Mouse (Mus musculus) lung, embryonic 15.5 days (tissue): Measurements from ENCODE around the gene Ppfia3. TPM values are rescaled to one million over a fixed set of nuclear protein-coding genes. Genes with fewer than 3 reads are reported as not detected.

Experiments
- ATAC-seq: fragments of 200-750 bp; cut with Nextera tagmentation; 2 replicates; pipeline ENCODE4 v1.8.0; 2017; ENCODE audit warnings: moderate number of reproducible peaks, borderline replicate concordance; ENCODE audit not compliant: low FRiP score, low TSS enrichment; ENCODE audit errors: extremely low read depth
- H3K27ac ChIP-seq: fragments of 300-500 bp; sonication (generic); 2 replicates; pipeline ENCODE4 v1.5.1; 2015; ENCODE audit warnings: moderate library complexity, mild to moderate bottlenecking, inconsistent platforms
- H3K27me3 ChIP-seq: fragments of 300-500 bp; sonication (generic); 2 replicates; pipeline ENCODE4 v1.6.1; 2015; ENCODE audit warnings: inconsistent platforms
- H3K36me3 ChIP-seq: fragments of 300-500 bp; sonication (generic); 2 replicates; pipeline ENCODE4 v1.6.1; 2015; ENCODE audit warnings: inconsistent platforms
- H3K4me1 ChIP-seq: fragments of 300-500 bp; sonication (generic); 2 replicates; pipeline ENCODE4 v1.6.1; 2015; ENCODE audit warnings: inconsistent platforms
- H3K4me2 ChIP-seq: fragments of 300-500 bp; sonication (generic); 2 replicates; pipeline ENCODE4 v1.6.1; 2015; ENCODE audit warnings: inconsistent platforms, mild to moderate bottlenecking, moderate library complexity
- H3K4me3 ChIP-seq: fragments of 300-500 bp; sonication (generic); 2 replicates; pipeline ENCODE4 v1.5.1; 2015; ENCODE audit warnings: mild to moderate bottlenecking, inconsistent platforms
- H3K9ac ChIP-seq: fragments of 300-500 bp; sonication (generic); 2 replicates; pipeline ENCODE4 v1.6.1; 2015; ENCODE audit warnings: inconsistent platforms
- H3K9me3 ChIP-seq: fragments of 300-500 bp; sonication (generic); 2 replicates; pipeline ENCODE4 v1.6.1; 2016; ENCODE audit warnings: inconsistent platforms
- WGBS: fragments of 180-500 bp; shearing (Covaris S2); methylation state at CpG from one replicate; pipeline ENCODE4 v1.1.7; 2015; 5-methylcytosine and 5-hydroxymethylcytosine counted together
- polyA plus RNA-seq: library from polyadenylated mRNA; unstranded; fragments of >200 nt; fragmentation: Nextera tagmentation; extraction: Ambion mirVana; gene quantifications from 2 replicates; pipeline ENCODE4 v1.2.1, GENCODE M21; 2015

Ppfia3 gene
- polyA plus RNA-seq, 1 experiment from 2014 or later: 3.1 TPM

GRCm38 (mm10) chr7:45339410-45340065 lies 27.3 kb downstream of the Ppfia3 start:
- Histone ChIP-seq H3K4me3 (peak overlapping the region; percentile 55), H3K27me3 (no peaks in the 10 kb centered on the region), H3K4me2 (peak overlapping the region; percentile 91), H3K36me3 (no peaks in the 10 kb centered on the region), H3K4me1 (peaks cover 52% of the 10 kb centered on the region), H3K9me3 (no peaks in the 10 kb centered on the region), H3K27ac (peak overlapping the region; percentile 70), H3K9ac (peak overlapping the region; percentile 64)
- WGBS: 0% methylated on average over 35 of the region's 39 CpGs
- ATAC-seq: peak; percentile 82

GRCm38 (mm10) chr7:45338161-45338911 lies 28.5 kb downstream of the Ppfia3 start:
- peak overlapping the region; percentile 55; the same call in 1 of the 2 replicates for H3K4me3 ChIP-seq
- no peaks in the 10 kb centered on the region for H3K36me3 ChIP-seq
- WGBS: 3% methylated on average over 14 of the region's 14 CpGs
- peaks cover 57% of the 10 kb centered on the region for H3K4me1 ChIP-seq
- ATAC-seq: 0 out of 2 replicates have a peak, but pooled peaks have one; percentile 1
- H3K4me2 ChIP-seq: peak overlapping the region; percentile 91
- no peaks in the 10 kb centered on the region for H3K27me3 ChIP-seq
- H3K9me3 ChIP-seq: no peaks in the 10 kb centered on the region
- peak overlapping the region; percentile 38; the same call in 1 of the 2 replicates for H3K27ac ChIP-seq
- no peak overlapping the region for H3K9ac ChIP-seq

GRCm38 (mm10) chr7:45337469-45337868 lies 29.4 kb downstream of the Ppfia3 start:
- Histone ChIP-seq H3K9ac (no peak overlapping the region), H3K27ac (no peak overlapping the region), H3K4me1 (peaks cover 64% of the 10 kb centered on the region), H3K9me3 (no peaks in the 10 kb centered on the region), H3K4me3 (no peak overlapping the region), H3K27me3 (no peaks in the 10 kb centered on the region), H3K4me2 (no peak overlapping the region), H3K36me3 (no peaks in the 10 kb centered on the region)
- ATAC-seq: no peak
- WGBS: 14% methylated on average over 4 of the region's 4 CpGs

- 87% methylated on average over 4 of the region's 4 CpGs for WGBS
- Histone ChIP-seq H3K36me3 (no peaks in the 10 kb centered on the region), H3K9ac (no peak overlapping the region), H3K9me3 (no peaks in the 10 kb centered on the region), H3K4me2 (no peak overlapping the region), H3K4me1 (peaks cover 67% of the 10 kb centered on the region), H3K4me3 (no peak overlapping the region), H3K27ac (no peak overlapping the region), H3K27me3 (no peaks in the 10 kb centered on the region)
- no peak for ATAC-seq
Measured at GRCm38 (mm10) chr7:45336319-45336718, 30.5 kb downstream of the Ppfia3 start.

- no peak for ATAC-seq
- 24% methylated on average over 5 of the region's 5 CpGs for WGBS
- Histone ChIP-seq H3K27ac (peak within 1 kb of the TSS; percentile 94; the same call in 1 of the 2 replicates), H3K36me3 (no peaks in the 10 kb centered on the region), H3K4me1 (peaks cover 55% of the 10 kb centered on the region), H3K9ac (no peak within 1 kb of the TSS), H3K4me3 (no peak within 1 kb of the TSS), H3K4me2 (peak within 1 kb of the TSS; percentile 85; the same call in 1 of the 2 replicates), H3K27me3 (no peaks in the 10 kb centered on the region), H3K9me3 (no peaks in the 10 kb centered on the region)
Measured at GRCm38 (mm10) chr7:45335056-45335455, 31.8 kb downstream of the Ppfia3 start, which contains the start of gene Hrc. TSS of gene Hrc (plus strand) at chr7:45335290.

GRCm38 (mm10) chr7:45334605-45335004 lies 32.2 kb downstream of the Ppfia3 start:
- no peak overlapping the region for H3K9ac ChIP-seq
- H3K27me3 ChIP-seq: no peaks in the 10 kb centered on the region
- H3K27ac ChIP-seq: 0 out of 2 replicates have a peak overlapping the region, but pooled peaks have one; percentile 10
- H3K4me2 ChIP-seq: peak overlapping the region; percentile 85; the same call in 1 of the 2 replicates
- H3K4me1 ChIP-seq: peaks cover 50% of the 10 kb centered on the region
- no peak for ATAC-seq
- WGBS: 8% methylated on average over 3 of the region's 3 CpGs
- no peak overlapping the region for H3K4me3 ChIP-seq
- H3K36me3 ChIP-seq: no peaks in the 10 kb centered on the region
- no peaks in the 10 kb centered on the region for H3K9me3 ChIP-seq

- Histone ChIP-seq H3K4me2 (peak within 1 kb of the TSS; percentile 85), H3K9ac (peak within 1 kb of the TSS; percentile 72), H3K36me3 (no peaks in the 10 kb centered on the region), H3K27ac (peak within 1 kb of the TSS; percentile 94), H3K27me3 (no peaks in the 10 kb centered on the region), H3K9me3 (no peaks in the 10 kb centered on the region), H3K4me3 (peak within 1 kb of the TSS; percentile 63), H3K4me1 (peaks cover 39% of the 10 kb centered on the region)
- ATAC-seq: peak; percentile 78
- WGBS: under 1% methylated on average over 38 of the region's 38 CpGs
Measured at GRCm38 (mm10) chr7:45333431-45333982, 33.3 kb downstream of the Ppfia3 start, which contains the start of gene Trpm4. TSS of gene Trpm4 (minus strand) at chr7:45333780.

GRCm38 (mm10) chr7:45332685-45333425 lies 34.0 kb downstream of the Ppfia3 start:
- peak; percentile 64 for ATAC-seq
- WGBS: 1% methylated on average over 22 of the region's 22 CpGs
- H3K27ac ChIP-seq: peak overlapping the region; percentile 94

GRCm38 (mm10) chr7:45331502-45331901 lies 35.3 kb downstream of the Ppfia3 start:
- H3K9ac ChIP-seq: no peak overlapping the region
- no peak overlapping the region for H3K27ac ChIP-seq
- H3K4me2 ChIP-seq: no peak overlapping the region
- no peaks in the 10 kb centered on the region for H3K9me3 ChIP-seq
- WGBS: 70% methylated on average over 6 of the region's 6 CpGs
- no peak overlapping the region for H3K4me3 ChIP-seq
- peaks cover 27% of the 10 kb centered on the region for H3K4me1 ChIP-seq
- peaks cover 3% of the 10 kb centered on the region for H3K36me3 ChIP-seq
- ATAC-seq: no peak
- no peaks in the 10 kb centered on the region for H3K27me3 ChIP-seq

More at GRCm38 (mm10) chr7:45332685-45333425, 34.0 kb downstream of the Ppfia3 start:
- H3K4me2 ChIP-seq: peak overlapping the region; percentile 85
- H3K9me3 ChIP-seq: no peaks in the 10 kb centered on the region
- peak overlapping the region; percentile 72 for H3K9ac ChIP-seq
- no peaks in the 10 kb centered on the region for H3K36me3 ChIP-seq
- peak overlapping the region; percentile 63 for H3K4me3 ChIP-seq
- H3K4me1 ChIP-seq: peaks cover 33% of the 10 kb centered on the region
- no peaks in the 10 kb centered on the region for H3K27me3 ChIP-seq

- H3K36me3 ChIP-seq: peaks cover 21% of the 10 kb centered on the region
- H3K9me3 ChIP-seq: no peaks in the 10 kb centered on the region
- H3K9ac ChIP-seq: no peak overlapping the region
- no peak for ATAC-seq
- H3K4me1 ChIP-seq: peaks cover 13% of the 10 kb centered on the region
- no peak overlapping the region for H3K27ac ChIP-seq
- 78% methylated on average over 13 of the region's 13 CpGs for WGBS
- H3K4me2 ChIP-seq: no peak overlapping the region
- no peaks in the 10 kb centered on the region for H3K27me3 ChIP-seq
- no peak overlapping the region for H3K4me3 ChIP-seq
Measured at GRCm38 (mm10) chr7:45328841-45329475, 37.9 kb downstream of the Ppfia3 start.

- Histone ChIP-seq H3K27ac (no peak overlapping the region), H3K4me3 (no peak overlapping the region), H3K36me3 (peaks cover 28% of the 10 kb centered on the region), H3K4me2 (no peak overlapping the region), H3K9me3 (no peaks in the 10 kb centered on the region), H3K4me1 (no peaks in the 10 kb centered on the region), H3K9ac (no peak overlapping the region), H3K27me3 (no peaks in the 10 kb centered on the region)
- ATAC-seq: no peak
Measured at GRCm38 (mm10) chr7:45325800-45326199, 41.0 kb downstream of the Ppfia3 start.
